Mouse (Mus musculus) embryonic facial prominence, embryonic 15.5 days (tissue): ENCODE results near the gene Rabep1. TPM values are rescaled to one million over a fixed set of nuclear protein-coding genes. Genes with fewer than 3 reads are reported as not detected.

Experiments
- ATAC-seq: fragments of 200-750 bp; cut with Nextera tagmentation; 2 replicates; pipeline ENCODE4 v1.8.0; 2017; ENCODE audit warnings: low read depth, moderate TSS enrichment; ENCODE audit not compliant: insufficient number of reproducible peaks, low FRiP score, low TSS enrichment
- H3K27ac ChIP-seq: fragments of 300-500 bp; sonication (generic); replicated peaks from 2 replicates; pipeline ENCODE4 v1.5.1; 2015; ENCODE audit warnings: mild to moderate bottlenecking, inconsistent platforms
- H3K27me3 ChIP-seq: fragments of 300-500 bp; sonication (generic); 2 replicates; pipeline ENCODE4 v1.6.1; 2015; ENCODE audit warnings: inconsistent platforms
- H3K36me3 ChIP-seq: fragments of 300-500 bp; sonication (generic); 2 replicates; pipeline ENCODE4 v1.6.1; 2015; ENCODE audit warnings: mild to moderate bottlenecking, inconsistent platforms
- H3K4me1 ChIP-seq: fragments of 300-500 bp; sonication (generic); 2 replicates; pipeline ENCODE4 v1.6.1; 2015; ENCODE audit warnings: inconsistent platforms
- H3K4me2 ChIP-seq: fragments of 300-500 bp; sonication (generic); replicated peaks from 2 replicates; pipeline ENCODE4 v1.6.1; 2015; ENCODE audit warnings: mild to moderate bottlenecking, inconsistent platforms
- H3K4me3 ChIP-seq: fragments of 300-500 bp; sonication (generic); replicated peaks from 2 replicates; pipeline ENCODE4 v1.5.1; 2015; ENCODE audit warnings: mild to moderate bottlenecking, inconsistent platforms
- H3K9ac ChIP-seq: fragments of 300-500 bp; sonication (generic); 2 replicates; pipeline ENCODE4 v1.6.1; 2015; ENCODE audit warnings: inconsistent platforms
- H3K9me3 ChIP-seq: fragments of 300-500 bp; sonication (generic); replicated peaks from 2 replicates; pipeline ENCODE4 v1.6.1; 2016; ENCODE audit warnings: inconsistent platforms
- WGBS: fragments of 180-500 bp; shearing (Covaris S2); methylation state at CpG from one replicate; pipeline ENCODE4 v1.1.7; 2015; 5-methylcytosine and 5-hydroxymethylcytosine counted together
- polyA plus RNA-seq: library from polyadenylated mRNA; unstranded; fragments of >200 nt; fragmentation: Nextera tagmentation; extraction: Ambion mirVana; gene quantifications from 2 replicates; pipeline ENCODE4 v1.2.1, GENCODE M21; 2015

Rabep1 gene
- polyA plus RNA-seq, 1 experiment from 2014 or later, result 34.7 TPM

GRCm38 (mm10) chr11:70811471-70812240 is 32.9 kb upstream of the Rabep1 start:
- Histone ChIP-seq H3K27me3 (no peaks in the 10 kb centered on the region), H3K4me3 (no peak overlapping the region), H3K9ac (no peak overlapping the region), H3K4me2 (no peak overlapping the region), H3K36me3 (no peaks in the 10 kb centered on the region), H3K4me1 (no peaks in the 10 kb centered on the region), H3K9me3 (no peaks in the 10 kb centered on the region), H3K27ac (no peak overlapping the region)
- no peak for ATAC-seq
- 71% methylated on average over 13 of the region's 13 CpGs for WGBS

GRCm38 (mm10) chr11:70812365-70812764 is 32.2 kb upstream of the Rabep1 start, which contains the start of gene Scimp:
TSS of gene Scimp (minus strand) at chr11:70812586.
- Histone ChIP-seq H3K36me3 (no peaks in the 10 kb centered on the region), H3K4me1 (no peaks in the 10 kb centered on the region), H3K27me3 (no peaks in the 10 kb centered on the region), H3K4me3 (no peak within 1 kb of the TSS), H3K4me2 (no peak within 1 kb of the TSS), H3K9me3 (no peaks in the 10 kb centered on the region), H3K9ac (no peak within 1 kb of the TSS), H3K27ac (no peak within 1 kb of the TSS)
- no peak for ATAC-seq
- 82% methylated on average over 7 of the region's 7 CpGs for WGBS

- Histone ChIP-seq H3K4me3 (no peak overlapping the region), H3K9me3 (no peaks in the 10 kb centered on the region), H3K36me3 (no peaks in the 10 kb centered on the region), H3K9ac (no peak overlapping the region), H3K27ac (no peak overlapping the region), H3K4me1 (no peaks in the 10 kb centered on the region), H3K4me2 (no peak overlapping the region), H3K27me3 (no peaks in the 10 kb centered on the region)
- 77% methylated on average over 8 of the region's 8 CpGs for WGBS
- no peak for ATAC-seq
These were observed 29.5 kb upstream of the Rabep1 start for GRCm38 (mm10) chr11:70815071-70815470.

GRCm38 (mm10) chr11:70815498-70816078 is 29.0 kb upstream of the Rabep1 start:
- WGBS, result 27% methylated on average over 6 of the region's 6 CpGs
- H3K4me3 ChIP-seq, result no peak overlapping the region
- no peak for ATAC-seq

GRCm38 (mm10) chr11:70816770-70817169 is 27.8 kb upstream of the Rabep1 start:
- WGBS, result 74% methylated on average over 4 of the region's 4 CpGs
- no peaks in the 10 kb centered on the region for H3K27me3 ChIP-seq

More at GRCm38 (mm10) chr11:70815498-70816078, 29.0 kb upstream of the Rabep1 start:
- H3K36me3 ChIP-seq, result no peaks in the 10 kb centered on the region
- H3K9me3 ChIP-seq, result no peaks in the 10 kb centered on the region
- H3K4me1 ChIP-seq, result no peaks in the 10 kb centered on the region
- H3K4me2 ChIP-seq, result no peak overlapping the region
- no peak overlapping the region for H3K27ac ChIP-seq
- no peaks in the 10 kb centered on the region for H3K27me3 ChIP-seq
- H3K9ac ChIP-seq, result no peak overlapping the region

GRCm38 (mm10) chr11:70820120-70820519 is 24.5 kb upstream of the Rabep1 start:
- H3K36me3 ChIP-seq, result no peaks in the 10 kb centered on the region
- no peak overlapping the region for H3K9ac ChIP-seq
- no peaks in the 10 kb centered on the region for H3K9me3 ChIP-seq
- H3K27me3 ChIP-seq, result no peaks in the 10 kb centered on the region
- no peak overlapping the region for H3K4me3 ChIP-seq
- no peak for ATAC-seq
- no peaks in the 10 kb centered on the region for H3K4me1 ChIP-seq
- no peak overlapping the region for H3K4me2 ChIP-seq
- WGBS, result 74% methylated on average over 8 of the region's 8 CpGs
- no peak overlapping the region for H3K27ac ChIP-seq

More at GRCm38 (mm10) chr11:70816770-70817169, 27.8 kb upstream of the Rabep1 start:
- H3K4me2 ChIP-seq, result no peak overlapping the region
- no peaks in the 10 kb centered on the region for H3K4me1 ChIP-seq
- no peak overlapping the region for H3K27ac ChIP-seq
- H3K9me3 ChIP-seq, result no peaks in the 10 kb centered on the region
- H3K4me3 ChIP-seq, result no peak overlapping the region
- no peak overlapping the region for H3K9ac ChIP-seq
- no peaks in the 10 kb centered on the region for H3K36me3 ChIP-seq
- ATAC-seq, result no peak

GRCm38 (mm10) chr11:70821728-70822591 is 22.6 kb upstream of the Rabep1 start:
- H3K27me3 ChIP-seq, result no peaks in the 10 kb centered on the region
- no peaks in the 10 kb centered on the region for H3K36me3 ChIP-seq
- no peaks in the 10 kb centered on the region for H3K9me3 ChIP-seq
- no peak for ATAC-seq
- no peak overlapping the region for H3K4me3 ChIP-seq
- H3K4me2 ChIP-seq, result no peak overlapping the region
- 45% methylated on average over 17 of the region's 17 CpGs for WGBS
- H3K27ac ChIP-seq, result no peak overlapping the region
- no peak overlapping the region for H3K9ac ChIP-seq
- no peaks in the 10 kb centered on the region for H3K4me1 ChIP-seq

- H3K27ac ChIP-seq, result no peak overlapping the region
- no peak overlapping the region for H3K4me2 ChIP-seq
- no peaks in the 10 kb centered on the region for H3K36me3 ChIP-seq
- no peak for ATAC-seq
- no peaks in the 10 kb centered on the region for H3K4me1 ChIP-seq
- no peak overlapping the region for H3K9ac ChIP-seq
- no peak overlapping the region for H3K4me3 ChIP-seq
- WGBS, result 86% methylated on average over 2 of the region's 2 CpGs
- no peaks in the 10 kb centered on the region for H3K9me3 ChIP-seq
- no peaks in the 10 kb centered on the region for H3K27me3 ChIP-seq
These were observed 18.4 kb upstream of the Rabep1 start for GRCm38 (mm10) chr11:70826207-70826606.

- H3K4me2 ChIP-seq, result no peak overlapping the region
- ATAC-seq, result no peak
- 49% methylated on average over 11 of the region's 11 CpGs for WGBS
- no peak overlapping the region for H3K27ac ChIP-seq
- H3K4me1 ChIP-seq, result no peaks in the 10 kb centered on the region
- no peaks in the 10 kb centered on the region for H3K27me3 ChIP-seq
- no peak overlapping the region for H3K9ac ChIP-seq
- H3K36me3 ChIP-seq, result no peaks in the 10 kb centered on the region
- H3K4me3 ChIP-seq, result no peak overlapping the region
- no peaks in the 10 kb centered on the region for H3K9me3 ChIP-seq
These were observed 15.5 kb upstream of the Rabep1 start for GRCm38 (mm10) chr11:70828975-70829615.

- Histone ChIP-seq H3K9me3 (no peaks in the 10 kb centered on the region), H3K27ac (no peak overlapping the region), H3K4me3 (no peak overlapping the region), H3K27me3 (no peaks in the 10 kb centered on the region), H3K4me1 (no peaks in the 10 kb centered on the region), H3K4me2 (no peak overlapping the region), H3K9ac (no peak overlapping the region), H3K36me3 (no peaks in the 10 kb centered on the region)
- 47% methylated on average over 3 of the region's 3 CpGs for WGBS
- ATAC-seq, result no peak
These were observed 13.4 kb upstream of the Rabep1 start for GRCm38 (mm10) chr11:70831201-70831600.

- no peak for ATAC-seq
- no peak overlapping the region for H3K4me2 ChIP-seq
- H3K9me3 ChIP-seq, result no peaks in the 10 kb centered on the region
These were observed 11.2 kb upstream of the Rabep1 start for GRCm38 (mm10) chr11:70833408-70833807.

More at GRCm38 (mm10) chr11:70833408-70833807, 11.2 kb upstream of the Rabep1 start:
- Histone ChIP-seq H3K36me3 (no peaks in the 10 kb centered on the region), H3K27ac (no peak overlapping the region), H3K4me1 (no peaks in the 10 kb centered on the region), H3K9ac (no peak overlapping the region), H3K27me3 (no peaks in the 10 kb centered on the region), H3K4me3 (no peak overlapping the region)
